Mouse (Mus musculus) spleen, adult 2 months (tissue): ENCODE measurements around the gene Zfp3. TPM values are rescaled to one million over a fixed set of nuclear protein-coding genes. Genes with fewer than 3 reads are reported as not detected.
"Not testable (repeated sequence)": the region's sequence is repeated elsewhere in the genome, so short reads cannot be mapped to it uniquely, and the experiment has no call there.

Source experiments
- DNase-seq, 2 experiments: peaks; one replicate each; pipeline versions ENCODE4 v3.0.0 to v3.0.0-alpha.2; 2012 to 2021; ENCODE audit warnings: low spot score in 2 of 2, low read depth in 1 of 2
- H3K27ac ChIP-seq: fragments of 200-500 bp; 2 replicates; pipeline ENCODE4 v1.5.1; 2012; ENCODE audit warnings: low read length, inconsistent platforms; ENCODE audit not compliant: insufficient read depth
- H3K27me3 ChIP-seq: fragments of 200-500 bp; 2 replicates; pipeline ENCODE4 v1.6.1; 2012; ENCODE audit warnings: mild to moderate bottlenecking, moderate library complexity, low read length, inconsistent platforms; ENCODE audit not compliant: control insufficient read depth, insufficient read depth
- H3K36me3 ChIP-seq: fragments of 200-500 bp; 2 replicates; pipeline ENCODE4 v1.6.1; 2012; ENCODE audit warnings: mild to moderate bottlenecking, low read length, inconsistent platforms; ENCODE audit not compliant: control insufficient read depth, insufficient read depth
- H3K4me1 ChIP-seq: fragments of 200-500 bp; 2 replicates; pipeline ENCODE4 v1.6.1; 2011; ENCODE audit warnings: inconsistent platforms; ENCODE audit not compliant: control insufficient read depth, insufficient read depth, insufficient read length
- H3K4me3 ChIP-seq: fragments of 200-500 bp; 2 replicates; pipeline ENCODE4 v1.5.1; 2011; ENCODE audit warnings: mild to moderate bottlenecking, inconsistent platforms; ENCODE audit not compliant: insufficient read depth, insufficient read length; ENCODE audit errors: extremely low read depth
- CTCF ChIP-seq: fragments of 200-500 bp; IDR thresholded peaks from 2 replicates; pipeline ENCODE4 v1.5.1; 2011; ENCODE audit warnings: mild to moderate bottlenecking, inconsistent platforms; ENCODE audit not compliant: insufficient read depth, insufficient read length, insufficient replicate concordance; ENCODE audit errors: extremely low read depth
- POLR2A ChIP-seq: fragments of 200-500 bp; IDR thresholded peaks from 2 replicates; pipeline ENCODE4 v1.6.1; 2011; ENCODE audit warnings: low read depth, low read length, inconsistent platforms
- WGBS: fragments of 180-500 bp; shearing (Covaris S2); methylation state at CpG from one replicate; pipeline ENCODE4 v1.1.7; 2018; 5-methylcytosine and 5-hydroxymethylcytosine counted together
- polyA plus RNA-seq: library from polyadenylated mRNA; depleted of rRNA; stranded (reverse); fragments of >200 nt; gene quantifications from 2 replicates; pipeline ENCODE4 v1.2.3, GENCODE M21; 2012

Gene Zfp3
- polyA plus RNA-seq, 1 experiment = 1.2 TPM

GRCm38 (mm10) chr11:70754958-70755357 is 9.1 kb upstream of the Zfp3 start:
- WGBS = 73% methylated on average over 7 of the region's 7 CpGs
- H3K36me3 ChIP-seq = no peaks in the 10 kb centered on the region
- H3K4me3 ChIP-seq = no peak overlapping the region
- TF ChIP-seq CTCF (no peak), POLR2A (no peak)
- H3K4me1 ChIP-seq = no peaks in the 10 kb centered on the region
- no peaks in the 10 kb centered on the region for H3K27me3 ChIP-seq
- H3K27ac ChIP-seq = no peak overlapping the region
- DNase-seq = no peak

- WGBS = 6% methylated on average over 7 of the region's 7 CpGs
- H3K27me3 ChIP-seq = no peaks in the 10 kb centered on the region
- peak; percentile 54 to 80 for DNase-seq
- H3K4me3 ChIP-seq = no peak overlapping the region
- H3K4me1 ChIP-seq = no peaks in the 10 kb centered on the region
- no peaks in the 10 kb centered on the region for H3K36me3 ChIP-seq
- H3K27ac ChIP-seq = no peak overlapping the region
- no peak for TF ChIP-seq POLR2A
- TF ChIP-seq CTCF = peak; percentile 94; the same call in 1 of the 2 replicates
Measured at GRCm38 (mm10) chr11:70755645-70756044, 8.4 kb upstream of the Zfp3 start.

- not testable (repeated sequence) for H3K27ac ChIP-seq, H3K27me3 ChIP-seq, H3K4me3 ChIP-seq, H3K4me1 ChIP-seq, H3K36me3 ChIP-seq, DNase-seq
- WGBS = 56% methylated on average over 3 of the region's 3 CpGs
Measured at GRCm38 (mm10) chr11:70760446-70760845, 3.6 kb upstream of the Zfp3 start.

GRCm38 (mm10) chr11:70762641-70763040 is 1.4 kb upstream of the Zfp3 start:
- no peak for TF ChIP-seq POLR2A
- no peak for TF ChIP-seq CTCF
- 47% methylated on average over 9 of the region's 9 CpGs for WGBS
- H3K4me1 ChIP-seq = peaks cover 2% of the 10 kb centered on the region; the same call in 1 of the 2 replicates
- no peaks in the 10 kb centered on the region for H3K27me3 ChIP-seq
- H3K4me3 ChIP-seq = no peak overlapping the region
- DNase-seq = no peak
- H3K27ac ChIP-seq = peak overlapping the region; percentile 1; the same call in 1 of the 2 replicates
- no peaks in the 10 kb centered on the region for H3K36me3 ChIP-seq

GRCm38 (mm10) chr11:70763582-70763935 is 450 bp upstream of the Zfp3 start:
- Histone ChIP-seq H3K27me3 (no peaks in the 10 kb centered on the region), H3K4me3 (peak overlapping the region; percentile 81), H3K27ac (peak overlapping the region; percentile 93), H3K36me3 (no peaks in the 10 kb centered on the region), H3K4me1 (peaks cover 2% of the 10 kb centered on the region; the same call in 1 of the 2 replicates)
- TF ChIP-seq CTCF (no peak), POLR2A (no peak)
- DNase-seq = no peak
- WGBS = 10% methylated on average over 3 of the region's 3 CpGs

GRCm38 (mm10) chr11:70765776-70766445 is 1.9 kb downstream of the Zfp3 start:
- Histone ChIP-seq H3K4me1 (peaks cover 2% of the 10 kb centered on the region; the same call in 1 of the 2 replicates), H3K36me3 (no peaks in the 10 kb centered on the region), H3K27ac (peak overlapping the region; percentile 59), H3K4me3 (no peak overlapping the region), H3K27me3 (no peaks in the 10 kb centered on the region)
- no peak for DNase-seq
- TF ChIP-seq CTCF (no peak), POLR2A (no peak)
- 30% methylated on average over 16 of the region's 16 CpGs for WGBS

GRCm38 (mm10) chr11:70770804-70771203 is 6.8 kb downstream of the Zfp3 start:
- peaks cover 8% of the 10 kb centered on the region for H3K36me3 ChIP-seq
- no peaks in the 10 kb centered on the region for H3K27me3 ChIP-seq
- 83% methylated on average over 3 of the region's 3 CpGs for WGBS
- TF ChIP-seq POLR2A = no peak
- no peak for TF ChIP-seq CTCF
- no peak overlapping the region for H3K27ac ChIP-seq
- no peak overlapping the region for H3K4me3 ChIP-seq
- no peak for DNase-seq
- H3K4me1 ChIP-seq = peaks cover 2% of the 10 kb centered on the region; the same call in 1 of the 2 replicates
